Mouse (Mus musculus) thymus, adult 2 months (tissue): ENCODE results near the gene Ywhaq.

Experiments
- CTCF ChIP-seq: fragments of 200-500 bp; IDR thresholded peaks from 2 replicates; pipeline ENCODE4 v1.5.1; 2012; ENCODE audit warnings: mild to moderate bottlenecking, control low read depth, low read length, moderate library complexity, borderline replicate concordance; ENCODE audit not compliant: control insufficient read depth, poor library complexity, insufficient read depth; ENCODE audit errors: extremely low read depth
- POLR2A ChIP-seq: fragments of 200-500 bp; IDR thresholded peaks from 2 replicates; pipeline ENCODE4 v1.6.1; 2012; ENCODE audit warnings: mild to moderate bottlenecking, low read length, control low read depth, moderate library complexity; ENCODE audit not compliant: control insufficient read depth, poor library complexity, insufficient read depth; ENCODE audit errors: extremely low read depth

DNA sequence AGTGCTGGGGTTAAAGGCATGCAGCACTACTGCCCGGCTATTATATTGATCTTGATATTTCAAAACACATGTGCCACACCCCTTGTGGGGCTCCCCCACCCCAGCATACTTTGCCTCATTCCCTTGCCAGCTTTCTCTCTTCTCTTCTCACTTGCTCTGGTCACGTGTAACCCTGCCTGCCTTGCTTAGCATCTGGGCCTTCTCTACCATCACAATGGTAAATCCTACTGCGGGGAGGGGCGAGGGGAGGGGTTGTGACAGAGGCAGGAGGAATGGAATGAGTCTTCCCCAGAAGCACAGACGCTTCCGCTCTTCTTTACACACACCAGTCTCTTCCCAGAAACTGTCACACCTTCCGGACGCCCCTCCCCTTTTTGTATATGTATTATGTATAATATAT lies 14.5 kb upstream of the Ywhaq start:
- TF ChIP-seq CTCF (no peak), POLR2A (no peak)
